Mouse (Mus musculus) regulatory T cell (primary cell): ENCODE results near the gene Stra6.

Source experiments
- in situ Hi-C: fragments of 300-600 bp; cut with MboI, MseI; formaldehyde crosslinking; loops from one replicate; pipeline ENCODE4 v1.15.1; 2025; ENCODE audit warnings: high pct_unique_total_duplicates

Gene Stra6

GRCm38 (mm10) chr9:58165779-58166178 lies 102.2 kb downstream of the Stra6 start:
- in situ Hi-C loops, result no loop called here

- in situ Hi-C loops, result no loop called here
These were observed 105.3 kb downstream of the Stra6 start for GRCm38 (mm10) chr9:58168880-58169279.

- in situ Hi-C loops, result no loop called here
These were observed 105.8 kb downstream of the Stra6 start for GRCm38 (mm10) chr9:58169426-58169825.

GRCm38 (mm10) chr9:58172863-58173262 lies 109.3 kb downstream of the Stra6 start:
- in situ Hi-C loops, result no loop called here

- in situ Hi-C loops, result no loop called here
These were observed 111.2 kb downstream of the Stra6 start for GRCm38 (mm10) chr9:58174818-58175251.

GRCm38 (mm10) chr9:58175745-58176487 lies 112.3 kb downstream of the Stra6 start:
- in situ Hi-C loops, result no loop called here

GRCm38 (mm10) chr9:58177165-58177564 lies 113.6 kb downstream of the Stra6 start:
- in situ Hi-C loops, result no loop called here

GRCm38 (mm10) chr9:58179390-58179789 lies 115.8 kb downstream of the Stra6 start:
- in situ Hi-C loops, result no loop called here

GRCm38 (mm10) chr9:58184456-58184855 lies 120.9 kb downstream of the Stra6 start:
- in situ Hi-C loops, result no loop called here

GRCm38 (mm10) chr9:58194222-58194621 lies 130.6 kb downstream of the Stra6 start:
- in situ Hi-C loops, result no loop called here

- in situ Hi-C loops, result no loop called here
These were observed 132.1 kb downstream of the Stra6 start for GRCm38 (mm10) chr9:58195671-58196070.

GRCm38 (mm10) chr9:58196141-58196540 lies 132.6 kb downstream of the Stra6 start:
- in situ Hi-C loops, result no loop called here

GRCm38 (mm10) chr9:58196610-58197567 lies 133.3 kb downstream of the Stra6 start:
- in situ Hi-C loops, result no loop called here

GRCm38 (mm10) chr9:58197781-58198701 lies 134.5 kb downstream of the Stra6 start:
- in situ Hi-C loops, result no loop called here

- in situ Hi-C loops, result no loop called here
These were observed 135.3 kb downstream of the Stra6 start for GRCm38 (mm10) chr9:58198801-58199371.

- in situ Hi-C loops, result loop anchor here (5.0 kb wide), 1 partner anchor 162 kb away; no protein-coding TSS in a partner anchor
These were observed 136.0 kb downstream of the Stra6 start for GRCm38 (mm10) chr9:58199381-58200269.

- in situ Hi-C loops, result loop anchor here (5.0 kb wide), 1 partner anchor 163 kb away; no protein-coding TSS in a partner anchor
These were observed 136.9 kb downstream of the Stra6 start for GRCm38 (mm10) chr9:58200270-58201090.

- in situ Hi-C loops, result loop anchor here (5.0 kb wide), 1 partner anchor 164 kb away; no protein-coding TSS in a partner anchor
These were observed 137.7 kb downstream of the Stra6 start for GRCm38 (mm10) chr9:58201091-58201842.
